Mouse (Mus musculus) midbrain, embryonic 11.5 days (tissue): ENCODE measurements at regions not wholly inside any gene's neighbourhood (a gene's known extent, or its start where the extent isn't known, plus 50 kb on each side); places are given as distances from the start of the nearest gene placed in this dataset.
A peak's percentile ranks its signal among the peaks of the same experiment; 100 is the strongest.

ENCODE experiments used
- ATAC-seq: fragments of 200-750 bp; cut with Nextera tagmentation; 2 replicates; pipeline ENCODE4 v1.8.0; 2017; ENCODE audit warnings: moderate TSS enrichment, moderate library complexity; ENCODE audit not compliant: low FRiP score
- DNase-seq: peaks from one replicate; pipeline ENCODE4 v3.0.0; 2015; ENCODE audit warnings: low spot score; ENCODE audit errors: missing footprints
- H3K27ac ChIP-seq: fragments of 300-500 bp; sonication (generic); 2 replicates; pipeline ENCODE4 v1.5.1; 2014; ENCODE audit warnings: low read depth, low read length
- H3K27me3 ChIP-seq: fragments of 300-500 bp; sonication (generic); 2 replicates; pipeline ENCODE4 v1.6.1; 2014; ENCODE audit warnings: mild to moderate bottlenecking, low read length, moderate library complexity, mixed read lengths; ENCODE audit not compliant: control insufficient read depth, insufficient read depth
- H3K36me3 ChIP-seq: fragments of 300-500 bp; sonication (generic); 2 replicates; pipeline ENCODE4 v1.6.1; 2014; ENCODE audit warnings: mild to moderate bottlenecking, low read length, moderate library complexity, mixed read lengths; ENCODE audit not compliant: control insufficient read depth, insufficient read depth
- H3K4me1 ChIP-seq: fragments of 300-500 bp; sonication (generic); 2 replicates; pipeline ENCODE4 v1.6.1; 2014; ENCODE audit warnings: low read length; ENCODE audit not compliant: control insufficient read depth, insufficient read depth
- H3K4me2 ChIP-seq: fragments of 300-500 bp; sonication (generic); 2 replicates; pipeline ENCODE4 v1.6.1; 2014; ENCODE audit warnings: mild to moderate bottlenecking, moderate library complexity
- H3K4me3 ChIP-seq: fragments of 300-500 bp; sonication (generic); 2 replicates; pipeline ENCODE4 v1.5.1; 2014; ENCODE audit warnings: low read depth, low read length
- H3K9ac ChIP-seq: fragments of 300-500 bp; sonication (generic); 2 replicates; pipeline ENCODE4 v1.6.1; 2014; ENCODE audit warnings: low read length
- H3K9me3 ChIP-seq: fragments of 300-500 bp; sonication (generic); 2 replicates; pipeline ENCODE4 v1.6.1; 2016; ENCODE audit warnings: low read length; ENCODE audit not compliant: control insufficient read depth
- WGBS: fragments of 180-500 bp; shearing (Covaris S2); extraction: QIAGEN DNeasy Blood & Tissue Kit; methylation state at CpG from one replicate; pipeline ENCODE4 v1.1.7; 2014; 5-methylcytosine and 5-hydroxymethylcytosine counted together

DNA sequence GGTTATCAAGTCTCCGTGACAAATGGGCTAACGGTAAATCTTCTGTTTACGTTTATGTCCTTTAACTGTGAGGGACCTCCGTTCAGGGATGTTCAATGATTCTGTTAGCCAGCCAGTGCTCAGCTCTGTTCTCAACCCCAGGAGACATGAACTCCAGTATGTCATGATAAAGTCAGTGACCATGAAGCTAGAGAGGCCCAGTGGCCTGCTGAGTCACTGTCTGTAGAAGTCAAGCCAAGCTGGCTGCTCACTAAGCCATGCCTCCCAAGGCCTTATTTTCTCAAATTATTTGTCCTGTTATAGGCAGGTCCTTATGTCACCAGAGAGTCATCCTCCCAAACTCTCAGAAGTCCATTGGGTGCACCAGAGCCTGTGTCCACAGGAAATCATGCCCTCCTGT, 252.9 kb downstream of the Cog6 start:
- Histone ChIP-seq H3K4me2 (no peak overlapping the region), H3K27ac (no peak overlapping the region), H3K36me3 (no peaks in the 10 kb centered on the region), H3K27me3 (no peaks in the 10 kb centered on the region), H3K9ac (no peak overlapping the region), H3K9me3 (no peaks in the 10 kb centered on the region), H3K4me1 (peaks cover 3% of the 10 kb centered on the region; the same call in 1 of the 2 replicates), H3K4me3 (no peak overlapping the region)
- DNase-seq, result peak; percentile 23
- WGBS, result 82% methylated on average over 4 of the region's 4 CpGs
- ATAC-seq, result no peak

DNA sequence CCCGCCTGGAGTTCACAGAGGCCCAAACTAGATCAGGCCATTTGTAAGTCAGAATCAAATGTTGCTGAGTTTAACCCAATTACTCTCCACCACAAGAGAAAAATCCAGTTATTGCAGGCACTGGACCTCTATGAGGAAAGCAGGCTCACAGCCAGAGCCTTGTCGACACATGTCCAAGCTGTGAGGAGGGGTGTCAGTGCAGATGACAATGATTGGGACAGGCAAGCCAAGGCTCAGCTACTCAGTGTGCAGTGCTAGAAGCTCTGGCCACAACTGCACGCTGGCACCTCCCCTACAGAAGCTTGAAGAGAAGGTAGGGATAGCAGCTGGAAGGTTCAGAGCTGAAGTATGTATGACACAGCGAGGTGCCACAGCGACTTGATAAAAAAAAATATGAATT, 253.4 kb downstream of the Cog6 start:
- WGBS, result 85% methylated on average over 5 of the region's 5 CpGs
- Histone ChIP-seq H3K36me3 (no peaks in the 10 kb centered on the region), H3K9me3 (no peaks in the 10 kb centered on the region), H3K27ac (no peak overlapping the region), H3K4me1 (peaks cover 3% of the 10 kb centered on the region; the same call in 1 of the 2 replicates), H3K4me2 (no peak overlapping the region), H3K27me3 (no peaks in the 10 kb centered on the region), H3K4me3 (no peak overlapping the region), H3K9ac (no peak overlapping the region)
- no peak for ATAC-seq
- DNase-seq, result peak; percentile 28

DNA sequence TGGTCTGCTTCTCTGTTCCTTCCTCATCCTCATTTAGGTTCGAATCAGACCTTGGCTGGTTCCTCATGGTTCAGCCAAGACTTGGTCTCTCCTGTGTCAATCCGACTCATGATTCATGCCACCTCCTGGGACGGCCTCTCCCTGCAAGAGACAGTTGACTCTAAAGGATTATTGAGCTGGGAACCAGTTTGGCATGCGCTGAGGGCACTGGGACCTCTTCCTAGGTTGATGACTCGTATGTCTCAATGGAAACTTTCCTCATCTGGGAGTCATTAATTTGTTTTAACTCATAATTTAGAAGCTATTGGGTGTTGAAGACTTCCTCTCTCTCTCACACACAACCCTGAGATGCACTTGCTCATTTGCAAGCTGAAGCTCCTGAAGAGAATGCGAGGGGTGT, 254.5 kb downstream of the Cog6 start:
- H3K4me2 ChIP-seq, result no peak overlapping the region
- peaks cover 3% of the 10 kb centered on the region; the same call in 1 of the 2 replicates for H3K4me1 ChIP-seq
- H3K36me3 ChIP-seq, result no peaks in the 10 kb centered on the region
- H3K27ac ChIP-seq, result no peak overlapping the region
- H3K9ac ChIP-seq, result no peak overlapping the region
- no peaks in the 10 kb centered on the region for H3K27me3 ChIP-seq
- no peak overlapping the region for H3K4me3 ChIP-seq
- DNase-seq (no peak), ATAC-seq (no peak)
- WGBS, result 84% methylated on average over 6 of the region's 6 CpGs
- no peaks in the 10 kb centered on the region for H3K9me3 ChIP-seq

DNA sequence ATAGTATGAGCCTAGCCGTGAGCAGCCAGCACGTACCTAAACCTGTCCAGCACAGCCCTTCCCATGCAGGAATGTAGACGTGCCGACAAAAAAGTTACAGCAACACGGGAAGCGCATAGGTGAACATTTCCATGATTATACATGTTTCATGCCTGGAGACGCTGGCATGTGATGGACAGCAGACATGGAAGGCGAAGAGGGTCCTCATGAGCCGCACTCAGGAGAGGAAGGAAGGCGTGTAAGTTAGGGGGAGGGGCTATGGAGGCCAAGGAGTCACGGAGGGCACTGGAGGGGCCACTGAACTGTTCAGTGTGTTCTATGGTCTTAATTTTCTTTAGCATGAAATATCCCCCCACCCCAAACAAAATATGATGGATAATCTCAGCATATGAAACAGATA, 257.2 kb downstream of the Cog6 start:
- ATAC-seq (no peak), DNase-seq (peak; percentile 41)
- H3K27me3 ChIP-seq, result no peaks in the 10 kb centered on the region
- H3K4me2 ChIP-seq, result no peak overlapping the region
- H3K9ac ChIP-seq, result no peak overlapping the region
- no peaks in the 10 kb centered on the region for H3K36me3 ChIP-seq
- no peaks in the 10 kb centered on the region for H3K9me3 ChIP-seq
- H3K4me1 ChIP-seq, result peaks cover 3% of the 10 kb centered on the region; the same call in 1 of the 2 replicates
- no peak overlapping the region for H3K4me3 ChIP-seq
- no peak overlapping the region for H3K27ac ChIP-seq
- WGBS, result 92% methylated on average over 11 of the region's 11 CpGs

DNA sequence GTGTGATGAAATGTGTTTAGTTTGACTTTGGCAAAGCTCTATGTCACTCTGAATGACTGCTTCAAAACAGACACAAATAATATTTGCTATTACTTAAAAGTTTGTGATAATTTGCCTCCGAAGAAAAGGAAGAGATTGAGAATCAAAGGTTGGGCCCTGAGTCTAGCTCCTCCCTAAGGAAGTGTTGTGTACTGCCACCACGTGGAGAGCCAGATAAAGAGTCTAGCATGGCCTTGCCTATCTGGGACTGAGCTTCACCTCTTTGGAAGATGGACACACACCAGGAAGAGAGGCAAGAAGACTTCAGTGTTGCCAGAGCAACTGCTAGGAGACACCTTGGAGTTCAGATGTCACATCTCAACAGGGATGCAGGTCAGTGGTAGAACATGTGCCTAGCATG, 258.5 kb downstream of the Cog6 start:
- ATAC-seq (no peak), DNase-seq (peak; percentile 76)
- 48% methylated on average over 2 of the region's 2 CpGs for WGBS
- peaks cover 4% of the 10 kb centered on the region; the same call in 1 of the 2 replicates for H3K4me1 ChIP-seq
- H3K9ac ChIP-seq, result no peak overlapping the region
- H3K27me3 ChIP-seq, result no peaks in the 10 kb centered on the region
- H3K27ac ChIP-seq, result no peak overlapping the region
- no peak overlapping the region for H3K4me2 ChIP-seq
- H3K36me3 ChIP-seq, result no peaks in the 10 kb centered on the region
- no peak overlapping the region for H3K4me3 ChIP-seq
- no peaks in the 10 kb centered on the region for H3K9me3 ChIP-seq

DNA sequence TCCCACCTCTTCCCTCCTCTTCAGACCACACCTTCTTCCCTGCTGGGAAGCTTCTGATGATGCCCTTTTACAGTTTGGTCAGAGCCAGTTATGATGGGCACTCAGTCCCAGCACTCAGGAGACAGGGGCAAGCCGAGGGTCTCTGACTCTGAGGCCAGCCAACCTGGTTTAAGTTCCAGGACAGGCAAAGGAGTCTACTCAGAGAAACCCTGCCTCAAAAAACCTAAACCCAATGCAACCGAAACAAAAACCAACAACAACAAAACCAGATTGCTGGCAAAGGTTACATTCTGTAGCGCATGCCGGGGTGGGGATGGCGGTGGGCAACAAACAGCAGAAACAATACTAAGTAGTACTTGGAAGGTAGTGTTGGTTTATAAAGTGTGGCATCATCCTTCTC, 260.2 kb downstream of the Cog6 start:
- no peak overlapping the region for H3K9ac ChIP-seq
- no peaks in the 10 kb centered on the region for H3K27me3 ChIP-seq
- 93% methylated on average over 5 of the region's 5 CpGs for WGBS
- H3K36me3 ChIP-seq, result no peaks in the 10 kb centered on the region
- H3K4me3 ChIP-seq, result no peak overlapping the region
- ATAC-seq, result no peak
- no peak overlapping the region for H3K27ac ChIP-seq
- DNase-seq, result peak; percentile 71
- H3K4me1 ChIP-seq, result peaks cover 4% of the 10 kb centered on the region; the same call in 1 of the 2 replicates
- no peak overlapping the region for H3K4me2 ChIP-seq
- H3K9me3 ChIP-seq, result no peaks in the 10 kb centered on the region

DNA sequence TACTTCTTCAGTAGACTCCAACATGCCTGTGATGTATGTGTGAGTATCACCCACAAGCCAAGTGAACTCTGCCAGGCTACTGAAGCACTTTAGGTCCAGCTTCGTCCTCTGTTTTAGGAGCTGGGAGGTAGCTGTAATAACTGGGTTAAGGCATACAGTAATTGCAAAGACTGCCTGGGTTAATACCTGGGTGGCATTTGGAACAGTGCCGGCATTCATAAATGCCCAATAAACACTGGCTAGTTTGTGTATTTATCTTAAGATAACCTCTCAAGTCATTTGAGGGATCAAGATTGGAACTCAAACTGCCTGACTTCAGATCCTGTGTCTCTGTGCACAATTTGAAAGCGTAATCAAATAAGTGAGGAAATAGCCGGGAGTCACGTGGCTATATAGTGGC, 261.0 kb downstream of the Cog6 start:
- Histone ChIP-seq H3K4me2 (no peak overlapping the region), H3K36me3 (no peaks in the 10 kb centered on the region), H3K9ac (no peak overlapping the region), H3K4me3 (no peak overlapping the region), H3K4me1 (peaks cover 4% of the 10 kb centered on the region; the same call in 1 of the 2 replicates), H3K27me3 (no peaks in the 10 kb centered on the region), H3K9me3 (no peaks in the 10 kb centered on the region), H3K27ac (no peak overlapping the region)
- ATAC-seq (no peak), DNase-seq (peak; percentile 59)
- WGBS, result 90% methylated on average over 5 of the region's 5 CpGs

DNA sequence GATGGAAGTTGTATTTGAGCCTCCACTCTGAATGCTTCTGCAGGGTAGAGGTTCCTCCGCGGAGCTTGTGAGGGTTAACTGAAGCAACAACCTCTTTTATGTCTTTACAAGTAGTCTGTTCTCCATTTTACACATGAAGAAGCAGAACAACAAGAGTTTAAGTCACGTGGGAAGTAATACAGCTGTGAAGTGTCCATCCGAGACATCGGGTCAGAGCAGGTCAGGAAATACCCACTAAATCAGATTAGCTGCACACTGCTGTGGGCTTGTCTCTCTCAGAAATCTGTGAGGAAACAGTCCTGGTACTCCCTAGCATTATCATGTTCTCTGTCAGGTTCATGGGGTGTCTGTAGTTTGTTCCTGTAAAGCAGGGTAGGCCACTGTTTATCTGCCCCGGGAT, 262.1 kb downstream of the Cog6 start:
- Histone ChIP-seq H3K27ac (no peak overlapping the region), H3K36me3 (no peaks in the 10 kb centered on the region), H3K4me3 (no peak overlapping the region), H3K4me2 (no peak overlapping the region), H3K9me3 (no peaks in the 10 kb centered on the region), H3K27me3 (no peaks in the 10 kb centered on the region), H3K4me1 (peaks cover 4% of the 10 kb centered on the region; the same call in 1 of the 2 replicates), H3K9ac (no peak overlapping the region)
- WGBS, result 39% methylated on average over 6 of the region's 6 CpGs
- DNase-seq (peak; percentile 44), ATAC-seq (no peak)

DNA sequence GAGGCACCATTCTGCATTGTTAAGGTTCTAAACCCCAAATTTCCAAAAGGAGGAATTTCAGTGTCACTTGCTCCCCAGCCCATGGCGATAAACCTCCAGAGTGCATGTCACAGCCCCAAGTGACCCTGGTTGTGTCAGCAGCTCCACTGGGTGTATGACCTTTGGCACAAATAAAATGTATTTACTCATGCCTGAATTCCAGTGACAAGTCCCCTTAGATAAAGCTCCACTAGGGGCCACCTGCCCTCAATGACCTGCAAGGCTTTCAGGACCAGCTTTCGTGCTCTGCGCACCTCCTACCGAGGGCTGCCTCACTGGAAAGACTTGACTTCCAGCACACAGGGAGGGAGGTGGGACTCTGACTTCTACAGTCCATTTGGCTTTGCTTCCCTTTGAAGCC, 262.6 kb downstream of the Cog6 start:
- no peaks in the 10 kb centered on the region for H3K36me3 ChIP-seq
- H3K27ac ChIP-seq, result no peak overlapping the region
- H3K4me1 ChIP-seq, result peaks cover 4% of the 10 kb centered on the region; the same call in 1 of the 2 replicates
- 23% methylated on average over 4 of the region's 4 CpGs for WGBS
- H3K4me2 ChIP-seq, result no peak overlapping the region
- H3K9ac ChIP-seq, result no peak overlapping the region
- ATAC-seq, result no peak
- peak; percentile 37 for DNase-seq
- H3K27me3 ChIP-seq, result no peaks in the 10 kb centered on the region
- no peaks in the 10 kb centered on the region for H3K9me3 ChIP-seq
- H3K4me3 ChIP-seq, result no peak overlapping the region

DNA sequence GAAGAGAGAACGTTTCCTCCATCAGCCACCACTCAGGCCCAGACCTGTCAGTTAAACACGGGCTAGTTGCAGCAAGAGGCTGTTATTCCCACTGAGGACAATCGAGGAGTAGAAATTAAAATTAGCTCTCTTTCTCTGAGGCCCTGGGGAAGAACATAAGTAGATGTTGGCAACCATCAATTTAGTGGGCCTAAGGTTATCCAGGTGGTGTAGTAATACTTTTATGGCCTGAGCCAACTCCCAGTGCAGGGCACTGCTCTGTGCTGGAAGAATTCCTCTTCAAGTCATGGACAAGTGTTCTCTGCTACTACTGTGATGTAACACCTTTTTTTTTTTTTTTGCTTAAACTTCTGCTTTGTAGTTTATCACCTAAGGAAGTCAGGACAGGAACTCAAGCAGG, 270.1 kb downstream of the Cog6 start:
- Histone ChIP-seq H3K27me3 (no peaks in the 10 kb centered on the region), H3K4me3 (no peak overlapping the region), H3K9ac (no peak overlapping the region), H3K36me3 (no peaks in the 10 kb centered on the region), H3K9me3 (no peaks in the 10 kb centered on the region), H3K27ac (no peak overlapping the region), H3K4me2 (no peak overlapping the region), H3K4me1 (no peaks in the 10 kb centered on the region)
- ATAC-seq, result no peak
- WGBS, result 74% methylated on average over 3 of the region's 3 CpGs
- DNase-seq, result peak; percentile 61
